26 mouse cellular contexts compared by ENCODE assay signal in genomic region chr5:102839071-102839470, GRCm38 (mm10).
DNase-seq lines count a peak whose midpoint lies in the region; ATAC-seq lines count a peak whose summit lies in the region.
"Had no signal": no experiment of that assay in that cellular context is flagged by ENCODE, and none has a peak within 500 bp of the region (broad histone marks: within the 10 kb centered on the region; RNA-seq: fewer than 3 reads in every experiment).

No protein-coding gene starts in this region.

- no peak overlapping the region for H3K4me2 ChIP-seq in forebrain, embryonic 12.5 days
- H3K4me2 ChIP-seq in hindbrain, embryonic 14.5 days (replicated peaks), result no peak overlapping the region
- no peak overlapping the region for H3K4me2 ChIP-seq in hindbrain, embryonic 11.5 days (replicated peaks; ENCODE audit: low read depth, low read length)
- H3K4me2 ChIP-seq in midbrain, embryonic 13.5 days (replicated peaks), result no peak overlapping the region
- H3K4me2 ChIP-seq in midbrain, embryonic 11.5 days, result no peak overlapping the region
- H3K4me2 ChIP-seq in neural tube, embryonic 15.5 days, result no peak overlapping the region
- H3K4me2 ChIP-seq: heart, embryonic 12.5 days; limb, embryonic 15.5 days; liver, embryonic 13.5 days had no signal

- H3K9me3 ChIP-seq in forebrain, embryonic 12.5 days, result no peaks in the 10 kb centered on the region
- no peaks in the 10 kb centered on the region for H3K9me3 ChIP-seq in forebrain, embryonic 10.5 days
- no peaks in the 10 kb centered on the region for H3K9me3 ChIP-seq in hindbrain, embryonic 14.5 days (ENCODE audit: control insufficient read depth, low read length)
- H3K9me3 ChIP-seq in hindbrain, embryonic 11.5 days (ENCODE audit: control insufficient read depth, low read length), result no peaks in the 10 kb centered on the region
- H3K9me3 ChIP-seq in midbrain, embryonic 13.5 days, result no peaks in the 10 kb centered on the region
- H3K9me3 ChIP-seq in midbrain, embryonic 11.5 days (ENCODE audit: control insufficient read depth, low read length), result no peaks in the 10 kb centered on the region
- no peaks in the 10 kb centered on the region for H3K9me3 ChIP-seq in neural tube, embryonic 15.5 days (replicated peaks)
- H3K9me3 ChIP-seq: heart, embryonic 12.5 days; limb, embryonic 10.5 days; limb, embryonic 15.5 days; liver, embryonic 13.5 days had no signal

- no peak overlapping the region for H3K9ac ChIP-seq in forebrain, embryonic 12.5 days
- no peak overlapping the region for H3K9ac ChIP-seq in hindbrain, embryonic 14.5 days
- no peak overlapping the region for H3K9ac ChIP-seq in hindbrain, embryonic 11.5 days (ENCODE audit: low read depth, low read length)
- no peak overlapping the region for H3K9ac ChIP-seq in midbrain, embryonic 13.5 days (replicated peaks)
- no peak overlapping the region for H3K9ac ChIP-seq in midbrain, embryonic 11.5 days (ENCODE audit: low read length)
- H3K9ac ChIP-seq in neural tube, embryonic 15.5 days (replicated peaks), result no peak overlapping the region
- H3K9ac ChIP-seq: heart, embryonic 12.5 days; limb, embryonic 15.5 days; liver, embryonic 13.5 days had no signal

- no peak for DNase-seq in forebrain, embryonic 10.5 days (ENCODE audit: extremely low spot score, low spot score)
- no peak for DNase-seq in hindbrain, embryonic 14.5 days (ENCODE audit: low spot score)
- no peak for DNase-seq in hindbrain, embryonic 11.5 days (ENCODE audit: low spot score)
- no peak for DNase-seq in midbrain, embryonic 11.5 days (ENCODE audit: low spot score, missing footprints)
- no peak for DNase-seq in adrenal gland, adult 2 months
- DNase-seq: adrenal gland, adult 8-10 months; cerebellum, adult 9-10 months; cerebellum, postnatal 36 days; heart, adult 2 months; heart, postnatal 4 days; kidney, postnatal 10 days; layer of hippocampus, adult 9-11 months; liver, embryonic 13.5 days; lung, adult 18-20 months; thymus, adult 2 months; thymus, postnatal 36 days had no signal

- ATAC-seq in forebrain, embryonic 12.5 days (ENCODE audit: low FRiP score), result no peak
- ATAC-seq in hindbrain, embryonic 14.5 days (ENCODE audit: low FRiP score), result no peak; the same call in 1 of the 2 replicates
- ATAC-seq in hindbrain, embryonic 11.5 days (ENCODE audit: low FRiP score), result no peak
- peak; percentile 50; the same call in 1 of the 2 replicates for ATAC-seq in midbrain, embryonic 13.5 days
- no peak for ATAC-seq in midbrain, embryonic 11.5 days (ENCODE audit: low FRiP score)
- ATAC-seq in neural tube, embryonic 15.5 days (ENCODE audit: low FRiP score), result 0 out of 2 replicates have a peak, but pooled peaks have one; percentile 21
- ATAC-seq: activated CD4-positive, CD25-positive, alpha-beta regulatory T cell, adult 4 months; lung, postnatal 0 days had no signal

- 68% methylated on average over 4 of the region's 4 CpGs for WGBS in forebrain, embryonic 12.5 days
- 75% methylated on average over 4 of the region's 4 CpGs for WGBS in forebrain, embryonic 10.5 days
- WGBS in hindbrain, embryonic 14.5 days, result 38% methylated on average over 4 of the region's 4 CpGs
- 76% methylated on average over 4 of the region's 4 CpGs for WGBS in hindbrain, embryonic 11.5 days
- WGBS in midbrain, embryonic 13.5 days, result 50% methylated on average over 4 of the region's 4 CpGs
- 77% methylated on average over 4 of the region's 4 CpGs for WGBS in midbrain, embryonic 11.5 days
- 41% methylated on average over 4 of the region's 4 CpGs for WGBS in neural tube, embryonic 15.5 days

- no peak overlapping the region for H3K4me3 ChIP-seq in forebrain, embryonic 12.5 days (replicated peaks)
- no peak overlapping the region for H3K4me3 ChIP-seq in forebrain, embryonic 10.5 days
- H3K4me3 ChIP-seq in hindbrain, embryonic 14.5 days (replicated peaks; ENCODE audit: low read length), result no peak overlapping the region
- no peak overlapping the region for H3K4me3 ChIP-seq in hindbrain, embryonic 11.5 days (ENCODE audit: low read depth, low read length)
- no peak overlapping the region for H3K4me3 ChIP-seq in midbrain, embryonic 13.5 days (replicated peaks)
- H3K4me3 ChIP-seq in midbrain, embryonic 11.5 days (ENCODE audit: low read depth, low read length), result no peak overlapping the region
- no peak overlapping the region for H3K4me3 ChIP-seq in neural tube, embryonic 15.5 days (replicated peaks)
- H3K4me3 ChIP-seq: heart, adult 2 months; heart, embryonic 12.5 days; limb, embryonic 10.5 days; limb, embryonic 15.5 days; liver, embryonic 13.5 days had no signal

- 0 out of 2 replicates have a peak overlapping the region, but pooled peaks have one; percentile 36 for H3K27ac ChIP-seq in forebrain, embryonic 12.5 days
- H3K27ac ChIP-seq in forebrain, embryonic 10.5 days, result no peak overlapping the region
- H3K27ac ChIP-seq in hindbrain, embryonic 14.5 days, result peak overlapping the region; percentile 76
- H3K27ac ChIP-seq in hindbrain, embryonic 11.5 days (ENCODE audit: low read depth, low read length), result no peak overlapping the region
- H3K27ac ChIP-seq in midbrain, embryonic 13.5 days, result peak overlapping the region; percentile 54; the same call in 1 of the 2 replicates
- no peak overlapping the region for H3K27ac ChIP-seq in midbrain, embryonic 11.5 days (ENCODE audit: low read depth, low read length)
- H3K27ac ChIP-seq in neural tube, embryonic 15.5 days (replicated peaks), result no peak overlapping the region; the same call in 1 of the 2 replicates
- H3K27ac ChIP-seq: heart, adult 2 months; limb, embryonic 10.5 days; limb, embryonic 15.5 days; liver, embryonic 13.5 days; macrophage had no signal

- H3K36me3 ChIP-seq in forebrain, embryonic 12.5 days (replicated peaks), result no peaks in the 10 kb centered on the region
- H3K36me3 ChIP-seq in forebrain, embryonic 10.5 days (replicated peaks), result no peaks in the 10 kb centered on the region
- no peaks in the 10 kb centered on the region for H3K36me3 ChIP-seq in hindbrain, embryonic 14.5 days (replicated peaks; ENCODE audit: control insufficient read depth, insufficient read depth)
- no peaks in the 10 kb centered on the region for H3K36me3 ChIP-seq in hindbrain, embryonic 11.5 days (ENCODE audit: control insufficient read depth, insufficient read depth, low read length)
- H3K36me3 ChIP-seq in midbrain, embryonic 13.5 days, result no peaks in the 10 kb centered on the region
- no peaks in the 10 kb centered on the region for H3K36me3 ChIP-seq in midbrain, embryonic 11.5 days (ENCODE audit: control insufficient read depth, insufficient read depth, low read length)
- H3K36me3 ChIP-seq in neural tube, embryonic 15.5 days, result no peaks in the 10 kb centered on the region
- H3K36me3 ChIP-seq: heart, embryonic 12.5 days; limb, embryonic 10.5 days; limb, embryonic 15.5 days; liver, embryonic 13.5 days had no signal

- H3K27me3 ChIP-seq in forebrain, embryonic 12.5 days, result no peaks in the 10 kb centered on the region
- H3K27me3 ChIP-seq in forebrain, embryonic 10.5 days (ENCODE audit: poor library complexity, severe bottlenecking), result no peaks in the 10 kb centered on the region
- H3K27me3 ChIP-seq in hindbrain, embryonic 14.5 days (ENCODE audit: control insufficient read depth, insufficient read depth, low read length), result no peaks in the 10 kb centered on the region
- no peaks in the 10 kb centered on the region for H3K27me3 ChIP-seq in hindbrain, embryonic 11.5 days (ENCODE audit: control insufficient read depth, insufficient read depth, low read length)
- no peaks in the 10 kb centered on the region for H3K27me3 ChIP-seq in midbrain, embryonic 13.5 days
- H3K27me3 ChIP-seq in midbrain, embryonic 11.5 days (ENCODE audit: control insufficient read depth, insufficient read depth, low read length), result no peaks in the 10 kb centered on the region
- H3K27me3 ChIP-seq in neural tube, embryonic 15.5 days (replicated peaks), result no peaks in the 10 kb centered on the region
- H3K27me3 ChIP-seq: CH12.LX; heart, embryonic 12.5 days; limb, embryonic 15.5 days; liver, embryonic 13.5 days had no signal

- H3K4me1 ChIP-seq in forebrain, embryonic 12.5 days, result peaks cover under 1% of the 10 kb centered on the region; the same call in 1 of the 2 replicates
- H3K4me1 ChIP-seq in forebrain, embryonic 10.5 days, result peaks cover 1% of the 10 kb centered on the region
- no peaks in the 10 kb centered on the region; the same call in 1 of the 2 replicates for H3K4me1 ChIP-seq in hindbrain, embryonic 14.5 days (replicated peaks; ENCODE audit: control insufficient read depth, insufficient read depth, low read length)
- H3K4me1 ChIP-seq in hindbrain, embryonic 11.5 days (replicated peaks; ENCODE audit: control insufficient read depth, insufficient read depth, low read length), result no peaks in the 10 kb centered on the region
- H3K4me1 ChIP-seq in midbrain, embryonic 13.5 days (replicated peaks), result peaks cover 5% of the 10 kb centered on the region
- peaks cover 7% of the 10 kb centered on the region; the same call in 1 of the 2 replicates for H3K4me1 ChIP-seq in midbrain, embryonic 11.5 days (ENCODE audit: control insufficient read depth, insufficient read depth, low read length)
- peaks cover 1% of the 10 kb centered on the region; the same call in 1 of the 2 replicates for H3K4me1 ChIP-seq in neural tube, embryonic 15.5 days
- H3K4me1 ChIP-seq: limb, embryonic 15.5 days; liver, embryonic 13.5 days had no signal

Comparison
In these comparisons a context has a peak if more than half of its experiments do, and no peak if none do; other contexts are left out.
1. ATAC-seq: peak in midbrain, embryonic 13.5 days (single experiment) and neural tube, embryonic 15.5 days (single experiment); none in forebrain, embryonic 12.5 days (single experiment), hindbrain, embryonic 14.5 days (single experiment), hindbrain, embryonic 11.5 days (single experiment) and midbrain, embryonic 11.5 days (single experiment).
2. H3K27ac ChIP-seq: peak in forebrain, embryonic 12.5 days (single experiment), hindbrain, embryonic 14.5 days (single experiment) and midbrain, embryonic 13.5 days (single experiment); none in forebrain, embryonic 10.5 days (single experiment), hindbrain, embryonic 11.5 days (single experiment), midbrain, embryonic 11.5 days (single experiment) and neural tube, embryonic 15.5 days (single experiment).